Mouse (Mus musculus) spleen, postnatal 36 days (tissue): ENCODE data around the gene Fxn.

Source experiments
- DNase-seq, 2 experiments: peaks; one replicate each; pipeline ENCODE4 v3.0.0; 2022; ENCODE audit warnings: low spot score in 2 of 2, mixed read lengths in 1 of 2

Gene Fxn

DNA sequence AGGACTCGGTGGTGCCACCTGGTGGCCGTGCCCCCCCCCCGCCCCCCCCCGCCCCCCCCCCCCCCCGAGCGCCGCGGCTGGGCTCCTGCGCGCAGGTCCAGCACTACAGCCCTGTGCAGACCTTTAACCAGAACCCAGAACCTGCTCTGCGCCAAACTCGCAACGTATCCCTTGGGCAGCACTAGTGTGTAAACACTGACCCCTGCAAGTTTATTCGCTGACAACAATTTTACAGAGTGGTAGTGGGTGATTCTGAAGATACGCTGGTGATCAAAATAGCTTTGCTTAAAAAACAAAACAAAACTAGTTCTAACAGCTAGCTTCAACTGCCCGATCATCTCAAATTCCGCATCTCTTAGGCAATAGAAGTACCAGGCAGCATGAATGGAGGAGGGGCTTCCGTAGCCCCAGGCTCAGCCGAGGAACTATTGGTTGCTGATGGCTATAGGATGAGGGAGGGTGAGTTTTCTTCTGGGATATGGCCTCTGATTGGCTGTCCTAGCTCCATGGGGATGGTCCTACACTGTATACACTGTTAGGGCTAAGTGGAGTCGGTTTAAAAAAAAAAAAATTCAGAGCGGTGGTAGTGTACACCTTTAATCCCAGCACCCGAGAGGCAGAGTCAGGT lies at the start of gene Fxn:
Gene Fxn, minus strand, starts transcription at position 5 of the 628 bp plus-strand sequence.
- peak; percentile 46 to 69 for DNase-seq

DNA sequence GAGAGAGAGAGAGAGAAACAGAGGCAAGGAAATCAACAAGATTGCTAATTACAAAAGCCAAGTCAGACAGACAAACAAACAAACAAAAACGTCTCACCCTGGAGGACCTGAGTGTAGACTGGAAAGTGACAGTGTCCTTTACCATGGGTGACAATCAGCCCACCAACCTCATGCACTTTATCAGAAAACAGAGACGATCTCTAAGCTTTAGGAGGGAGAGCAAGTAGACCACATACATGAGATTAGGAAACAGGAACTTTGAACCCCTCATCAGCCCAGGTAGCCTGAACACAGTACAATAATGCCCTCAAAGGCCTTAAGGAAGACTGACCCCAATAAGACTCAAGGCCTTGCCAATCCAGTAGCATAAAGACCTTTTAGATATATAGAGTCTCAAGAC lies 47.5 kb upstream of the Fxn start:
- DNase-seq = no peak

DNA sequence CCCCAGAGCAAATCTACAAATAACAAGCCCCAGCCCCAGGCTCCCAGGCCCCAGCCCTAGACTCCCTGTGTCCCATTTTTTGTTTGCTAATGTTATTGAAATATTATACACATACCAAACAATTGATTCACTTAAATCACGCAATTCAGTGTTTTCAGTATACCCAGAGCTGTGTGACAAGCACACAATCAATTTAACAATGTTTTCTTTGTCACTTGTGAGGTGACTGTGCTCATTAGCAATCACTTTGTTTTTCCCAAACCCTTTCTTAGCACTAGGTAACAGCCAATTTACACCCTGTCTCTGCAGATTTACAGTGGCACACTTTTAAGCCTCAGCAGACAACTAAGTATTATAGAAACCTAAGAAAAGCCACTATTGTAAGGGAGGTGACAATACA lies 46.6 kb upstream of the Fxn start:
- DNase-seq = no peak

DNA sequence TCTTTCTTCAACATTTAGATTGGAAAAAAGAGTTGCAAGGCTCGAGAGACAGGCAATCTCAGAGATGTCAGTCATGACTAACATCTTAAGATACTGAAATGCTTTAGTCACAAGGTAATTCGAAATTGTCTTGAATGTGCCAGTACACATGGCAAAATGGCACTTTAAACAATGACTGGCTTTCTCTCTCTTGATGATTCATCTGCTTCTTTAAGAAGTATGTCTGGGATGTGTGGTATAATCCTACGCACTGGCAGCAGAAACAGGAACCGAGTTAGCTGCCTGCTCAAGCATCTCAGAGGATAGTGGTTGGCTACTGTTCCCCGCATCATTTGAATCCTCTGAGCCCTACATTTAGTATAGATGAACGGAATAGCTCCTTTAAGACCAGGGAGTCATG lies 45.3 kb upstream of the Fxn start:
- DNase-seq = no peak

DNA sequence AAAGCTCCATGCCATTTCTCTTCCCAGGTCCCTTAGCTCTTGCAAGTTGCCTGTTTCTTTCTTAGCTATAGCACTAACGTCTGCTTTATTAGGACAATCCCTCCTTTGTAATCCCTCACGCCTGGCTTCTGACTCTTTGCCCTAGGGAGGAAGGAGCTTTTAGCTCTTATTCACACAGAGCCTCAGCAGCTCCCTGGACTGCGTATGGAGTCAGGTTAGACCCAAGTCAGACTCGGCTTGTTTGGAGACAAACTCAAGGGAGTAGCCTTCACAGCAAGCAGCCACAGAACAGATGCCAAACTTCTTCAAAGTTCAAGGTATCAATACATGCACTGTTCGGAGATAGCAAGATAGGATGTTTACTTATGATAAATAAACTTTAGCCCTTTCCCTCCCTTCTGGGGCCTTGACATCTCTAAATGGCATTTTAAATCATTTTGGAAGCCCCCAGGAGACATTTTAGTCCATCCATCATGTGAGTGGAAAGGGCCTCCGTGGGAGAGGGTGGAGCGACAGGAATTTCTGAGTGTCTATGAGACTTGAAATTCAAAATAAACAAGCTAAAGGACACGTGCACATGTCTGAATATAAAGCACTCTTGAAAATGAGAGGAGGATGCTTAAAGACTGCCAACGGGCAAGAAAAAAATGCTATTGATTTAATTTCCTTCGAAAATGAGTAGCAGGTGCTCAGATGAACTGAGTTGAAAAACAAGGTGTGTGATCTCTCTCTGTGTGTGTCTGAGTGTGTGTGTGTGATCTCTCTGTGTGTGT lies 43.6 kb upstream of the Fxn start:
- no peak for DNase-seq

DNA sequence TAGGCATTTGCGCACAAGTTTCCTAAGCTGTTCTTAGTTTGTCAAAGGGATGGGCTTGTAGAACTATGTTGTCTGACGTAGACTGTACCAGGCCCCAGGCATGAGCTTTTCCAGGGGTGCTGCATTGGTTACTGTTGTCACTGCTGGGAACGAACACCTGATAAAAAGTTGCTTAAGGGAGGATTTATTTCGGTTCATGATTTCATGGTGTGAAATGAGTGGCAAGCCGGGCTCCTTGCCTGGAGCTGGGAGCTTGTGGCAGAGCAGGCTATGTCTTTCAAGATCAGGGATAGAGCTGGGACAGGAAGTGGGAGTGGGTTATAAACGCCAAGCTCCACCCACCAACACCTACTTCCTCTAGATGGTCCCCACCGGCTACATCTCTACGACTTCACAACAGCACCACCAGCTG lies 41.5 kb upstream of the Fxn start:
- no peak for DNase-seq

DNA sequence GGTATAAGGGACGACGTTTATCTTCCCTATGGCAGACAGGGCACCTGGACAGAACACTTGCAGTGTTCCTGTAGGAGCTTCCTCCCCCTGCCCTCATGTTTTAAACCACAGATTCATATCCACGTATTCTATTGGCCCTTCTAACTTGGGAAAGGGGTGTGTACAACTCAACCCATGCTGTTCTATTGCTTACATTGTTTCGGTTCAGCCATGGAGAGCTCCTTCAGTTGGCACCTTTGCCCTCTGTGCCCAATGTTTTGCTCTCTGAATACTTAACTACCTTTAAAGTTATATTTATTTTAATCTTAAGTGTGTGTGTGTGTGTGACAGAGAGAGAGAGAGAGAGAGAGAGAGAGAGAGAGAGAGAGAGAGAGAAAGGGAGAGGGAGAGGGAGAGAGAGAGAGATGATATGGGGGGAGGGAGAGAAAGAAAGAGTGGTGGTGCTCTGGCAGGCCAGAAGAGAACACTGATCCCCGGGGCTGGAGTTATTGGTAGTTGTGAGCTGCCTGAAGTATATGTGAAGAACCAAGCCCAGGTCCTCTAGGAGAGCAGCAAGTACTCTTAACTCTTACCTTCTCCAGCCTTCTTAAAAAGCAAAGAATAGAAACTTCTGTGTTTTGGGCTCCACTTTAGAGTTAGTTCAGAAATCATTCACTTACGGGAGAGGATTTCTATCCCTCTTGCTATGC lies 41.0 kb upstream of the Fxn start:
- no peak for DNase-seq

DNA sequence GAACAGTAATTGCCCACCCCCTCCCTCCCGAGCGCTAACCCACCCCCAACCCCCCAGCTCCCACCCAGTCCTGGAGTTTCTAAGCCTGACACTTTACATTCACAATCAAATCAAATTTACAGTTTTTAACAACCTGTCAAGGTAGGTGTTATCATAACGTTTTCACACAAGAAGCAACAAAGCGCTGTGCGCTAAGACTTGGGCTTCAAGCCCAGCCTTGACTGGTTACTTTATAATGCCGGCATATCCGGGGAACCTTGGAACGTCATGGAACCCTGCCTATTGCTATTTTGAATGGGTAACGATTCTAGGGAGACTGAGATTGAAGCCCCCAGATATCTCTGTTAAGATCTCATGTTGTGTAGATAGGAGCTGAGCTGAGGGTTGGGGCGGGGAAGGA lies 37.8 kb upstream of the Fxn start:
- no peak for DNase-seq

DNA sequence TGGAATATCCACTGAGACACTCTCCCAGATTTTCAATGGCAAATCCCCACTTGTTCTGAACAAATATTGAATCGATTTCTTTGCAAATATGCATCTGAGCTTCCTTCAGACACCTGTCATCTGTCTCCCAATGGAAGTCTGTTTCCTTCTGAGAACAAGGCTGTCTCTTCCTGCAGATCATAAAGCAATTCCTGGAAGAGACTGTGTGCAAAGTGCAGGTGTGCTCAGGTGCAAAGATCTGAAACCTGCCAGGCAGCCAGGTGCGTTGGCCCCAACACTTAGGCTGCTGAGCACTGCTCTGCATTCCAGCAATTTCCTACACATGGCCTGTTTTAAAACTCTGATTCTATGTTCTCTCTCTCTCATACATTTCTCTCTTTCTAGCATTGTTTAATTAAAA lies 37.3 kb upstream of the Fxn start:
- DNase-seq = no peak

DNA sequence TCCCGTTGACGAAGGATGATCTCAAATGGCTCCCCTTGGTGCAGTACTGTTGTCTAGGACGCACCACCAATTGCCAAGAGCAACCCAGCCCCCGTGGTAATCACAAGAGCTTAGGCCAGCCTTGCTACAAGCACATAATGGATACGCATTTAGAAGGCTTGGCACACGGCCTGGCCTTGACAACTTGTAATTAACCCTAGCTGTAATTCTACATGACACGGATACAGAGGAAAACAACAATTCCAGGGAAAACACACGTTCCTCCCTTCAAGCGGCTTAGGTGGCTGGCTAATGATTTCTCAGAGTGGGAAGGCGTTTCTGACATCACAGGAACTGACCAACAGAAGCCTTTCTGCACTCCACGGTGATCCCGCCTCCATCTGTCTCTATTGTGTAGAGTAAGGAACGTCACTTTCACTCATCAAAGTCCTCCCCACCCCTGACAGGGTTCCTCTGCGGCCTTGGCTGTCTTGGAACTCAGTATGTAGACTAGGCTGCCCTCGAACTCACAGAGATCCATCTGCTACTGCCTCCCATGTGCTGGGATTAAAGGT lies 36.7 kb upstream of the Fxn start:
- DNase-seq = no peak

DNA sequence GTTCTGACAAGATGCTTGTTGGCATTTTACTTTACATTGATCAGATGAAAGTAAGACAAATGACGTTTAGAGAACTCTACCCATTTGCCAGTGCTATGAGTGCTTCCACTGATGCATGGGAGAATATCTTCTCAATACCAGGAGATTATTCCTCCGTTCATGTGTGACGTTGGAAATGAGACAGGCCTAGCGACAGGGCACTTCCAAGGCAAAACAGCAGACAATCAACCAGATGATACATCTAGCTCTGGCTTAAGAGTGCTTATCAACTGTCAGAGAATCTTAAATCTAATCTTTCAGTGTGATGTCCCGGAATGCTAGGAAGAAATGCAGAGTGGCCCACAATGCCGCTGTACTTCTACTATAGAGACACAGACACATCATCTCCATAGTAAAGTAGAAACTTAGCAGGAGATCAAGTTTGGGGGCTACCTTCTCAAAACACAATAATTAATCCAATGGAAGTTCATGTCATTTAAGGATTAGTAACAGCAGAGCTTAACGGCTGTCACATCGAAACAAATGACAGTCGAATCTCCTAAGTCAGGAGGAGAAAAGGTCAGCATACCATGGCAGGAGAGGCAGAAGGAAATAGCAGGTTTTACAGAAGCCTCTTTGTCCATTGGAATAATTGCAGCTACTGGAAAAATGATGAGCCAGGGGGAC lies 35.8 kb upstream of the Fxn start:
- no peak for DNase-seq

DNA sequence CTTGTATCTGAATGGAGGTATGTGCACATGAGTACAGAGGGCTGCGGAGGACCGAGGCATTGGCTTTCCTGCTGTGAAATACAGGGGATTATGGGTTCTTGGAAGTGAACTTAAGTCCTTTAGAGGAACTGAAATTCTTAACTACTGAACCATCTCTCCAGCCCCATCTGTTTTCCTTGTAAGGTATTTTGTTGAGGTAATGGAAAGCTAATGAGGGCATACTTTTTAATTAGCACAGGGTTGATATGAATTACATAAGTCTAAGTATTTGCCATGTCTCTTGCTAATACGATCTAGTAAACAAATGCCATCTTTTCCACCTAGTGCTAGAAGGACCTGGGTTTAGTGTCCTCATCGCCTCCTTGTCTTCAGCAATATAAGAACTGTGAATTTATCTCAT lies 34.8 kb upstream of the Fxn start:
- no peak for DNase-seq

DNA sequence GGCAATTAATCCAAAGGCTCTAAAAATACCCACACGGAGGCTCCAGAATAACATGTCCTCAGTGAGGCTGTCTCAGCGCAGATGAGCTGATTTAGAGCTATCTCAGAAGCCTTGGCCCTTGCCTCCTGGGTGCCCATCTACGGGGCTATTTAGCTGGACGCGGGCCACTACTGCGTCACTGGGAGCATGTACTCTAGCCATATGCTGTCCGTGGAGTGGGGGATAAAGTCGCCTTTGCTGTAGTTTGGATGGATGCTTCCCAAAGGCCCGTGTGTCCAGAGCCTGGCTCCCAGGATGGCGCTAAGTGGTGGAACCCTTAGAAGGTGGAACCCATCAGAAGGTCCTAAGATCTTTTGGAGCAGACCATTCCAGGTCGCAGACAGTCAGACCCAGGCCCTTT lies 34.3 kb upstream of the Fxn start:
- no peak for DNase-seq

DNA sequence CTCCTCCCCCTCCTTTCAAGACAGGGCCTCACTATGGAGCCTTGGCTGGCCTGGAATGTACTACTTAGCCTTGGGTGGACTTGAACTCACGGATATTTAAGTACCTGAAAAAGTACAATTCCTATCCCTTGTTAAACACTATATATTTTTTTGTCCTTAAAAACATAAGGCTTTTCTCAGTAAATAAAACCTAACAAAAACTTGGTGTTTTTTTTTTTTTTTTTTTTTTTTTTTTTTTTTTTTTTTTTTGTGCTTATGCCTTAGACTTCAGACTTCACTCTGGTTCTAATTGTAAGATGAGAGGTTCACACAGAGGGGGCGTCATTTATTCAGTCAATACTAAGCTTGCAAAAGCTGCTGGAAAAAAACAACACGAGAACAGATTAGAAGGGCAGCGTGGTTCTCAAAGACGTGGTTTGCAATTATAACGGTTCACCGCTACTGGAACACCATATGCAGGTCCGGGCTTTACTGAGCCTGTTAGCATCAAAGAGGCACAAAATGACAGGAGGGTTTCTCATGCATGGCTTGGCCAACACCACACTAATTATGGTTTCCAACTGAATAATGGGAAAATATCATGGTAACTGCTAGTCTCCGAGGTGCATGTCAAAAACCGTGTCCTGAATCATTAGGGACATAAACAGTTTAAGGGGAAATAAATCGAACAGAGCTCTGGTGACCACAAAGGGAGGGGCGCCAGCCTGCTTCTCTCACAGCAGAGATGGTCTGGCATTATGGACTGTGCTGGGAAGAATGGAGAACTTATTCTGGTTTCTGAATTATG lies 32.3 kb upstream of the Fxn start:
- DNase-seq = no peak

DNA sequence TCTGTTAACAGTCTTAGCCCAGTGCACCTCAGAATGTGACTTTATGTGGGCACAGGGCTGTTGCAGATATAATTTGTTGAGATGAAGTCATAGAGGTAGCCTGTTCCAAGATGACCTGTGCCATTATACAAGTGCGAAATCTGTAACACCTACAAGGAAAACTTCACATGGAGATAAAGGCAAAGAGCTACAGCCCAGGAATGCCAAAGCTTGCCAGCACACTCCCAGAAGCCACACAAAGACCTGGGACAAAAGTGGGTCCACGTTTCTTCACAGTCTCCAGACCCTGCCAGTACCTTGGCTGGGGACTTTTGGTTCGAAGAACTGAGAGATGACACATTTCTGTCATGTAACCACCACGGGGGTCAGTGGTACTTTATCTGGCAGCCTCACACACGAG lies 31.6 kb upstream of the Fxn start:
- no peak for DNase-seq

DNA sequence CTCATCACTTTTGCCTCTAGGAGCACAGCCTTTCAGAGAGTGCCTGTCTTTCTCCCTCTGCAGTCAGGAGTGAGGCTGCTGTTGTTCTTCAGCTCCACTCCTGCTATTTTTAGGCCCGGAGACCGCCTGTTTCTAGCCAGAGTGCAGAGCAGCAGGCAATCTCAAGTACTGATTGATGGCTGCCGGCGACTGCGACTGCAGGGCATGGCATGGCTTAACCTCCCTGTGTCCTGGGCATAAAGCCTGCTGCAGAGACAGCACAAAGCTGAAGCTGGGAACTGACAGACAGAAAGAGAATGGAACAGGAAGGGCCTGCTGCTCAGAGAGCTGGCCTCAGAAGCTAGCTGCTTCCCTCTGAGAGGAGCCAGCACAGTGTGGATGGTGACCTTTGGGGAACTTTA lies 27.9 kb upstream of the Fxn start:
- peak in 1 of 2 experiments; percentile 5 for DNase-seq

DNA sequence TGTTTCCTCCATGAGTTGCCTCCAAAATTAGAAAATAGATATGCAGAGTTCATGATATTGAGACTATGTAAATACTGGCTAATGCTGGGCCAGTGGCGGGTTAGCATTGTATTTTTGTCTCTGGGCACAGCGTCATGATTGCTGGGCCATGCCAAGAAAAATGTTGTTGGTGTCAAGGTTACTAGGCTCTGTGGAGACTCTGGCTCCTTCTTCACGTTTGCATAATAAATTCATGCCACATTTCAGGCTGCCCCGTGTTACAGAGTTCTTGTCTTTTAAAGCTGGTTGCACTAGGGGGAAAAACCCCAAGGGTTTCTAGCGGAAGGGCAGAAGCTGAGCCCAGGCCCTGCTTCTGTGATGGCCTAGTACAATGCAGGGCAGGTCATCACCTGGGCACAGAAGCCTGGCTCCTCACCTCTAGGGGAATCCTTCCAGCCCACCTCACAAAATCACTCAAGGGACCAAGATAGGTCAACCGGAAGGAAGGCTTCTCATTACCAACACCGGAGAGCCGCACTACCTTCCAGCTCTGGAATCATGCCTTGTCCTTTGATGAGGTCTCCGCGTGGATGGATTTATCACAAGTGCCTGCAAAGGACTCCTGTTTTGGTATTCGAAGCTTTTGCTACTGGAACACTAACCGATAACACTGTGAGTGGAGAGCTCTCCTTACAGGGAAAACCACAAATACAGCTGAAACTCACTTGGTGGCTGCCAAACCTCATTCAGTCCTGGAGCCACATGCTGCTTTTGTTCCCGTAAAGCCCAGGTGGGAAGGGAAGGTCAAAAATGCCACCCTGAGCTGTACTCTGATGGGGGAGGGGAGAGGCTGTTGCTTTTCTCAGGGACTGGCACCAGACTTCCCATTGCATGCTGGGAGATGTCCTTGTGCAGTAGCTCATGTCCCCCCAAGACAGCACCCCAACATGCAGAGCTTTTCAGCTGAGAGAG lies 27.1 kb upstream of the Fxn start:
- DNase-seq = no peak

DNA sequence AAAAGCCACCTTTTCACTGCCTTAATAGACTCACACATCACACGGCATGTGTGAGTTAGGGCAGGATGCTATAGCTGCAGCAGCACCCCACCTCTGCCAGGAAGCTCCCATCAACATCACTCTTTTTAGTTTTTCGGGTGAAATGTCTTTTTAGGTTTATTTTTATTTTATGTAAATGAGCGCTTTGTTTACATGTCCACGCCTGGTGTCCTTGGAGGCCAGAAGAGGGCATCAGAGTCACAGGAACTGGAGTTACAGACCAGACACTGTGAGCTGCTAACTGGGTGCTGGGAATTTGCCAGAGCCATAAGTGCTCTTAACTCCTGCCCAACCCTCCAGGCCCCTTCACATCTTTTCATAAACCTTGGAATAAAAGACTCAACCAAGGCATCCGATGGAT lies 25.9 kb upstream of the Fxn start:
- no peak for DNase-seq

DNA sequence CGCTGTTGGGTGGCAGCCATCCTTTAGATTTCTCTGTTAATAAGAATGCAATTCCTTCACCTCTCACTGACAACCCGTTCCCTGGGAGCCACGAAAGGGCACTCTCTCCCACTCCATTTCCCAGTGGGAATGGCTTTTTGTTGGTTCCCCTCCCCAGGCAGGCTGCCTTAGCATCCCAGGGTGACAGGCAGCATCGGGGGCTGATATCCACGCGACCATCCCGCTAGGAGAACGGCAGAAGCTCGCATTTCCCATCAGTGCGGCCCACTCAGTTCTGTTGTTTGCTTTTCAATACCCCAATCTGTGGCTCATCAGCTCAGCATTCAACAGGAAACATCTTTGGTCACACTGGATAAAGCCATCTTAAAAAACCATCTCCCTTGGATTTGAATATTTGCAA lies 21.8 kb upstream of the Fxn start:
- DNase-seq = no peak

DNA sequence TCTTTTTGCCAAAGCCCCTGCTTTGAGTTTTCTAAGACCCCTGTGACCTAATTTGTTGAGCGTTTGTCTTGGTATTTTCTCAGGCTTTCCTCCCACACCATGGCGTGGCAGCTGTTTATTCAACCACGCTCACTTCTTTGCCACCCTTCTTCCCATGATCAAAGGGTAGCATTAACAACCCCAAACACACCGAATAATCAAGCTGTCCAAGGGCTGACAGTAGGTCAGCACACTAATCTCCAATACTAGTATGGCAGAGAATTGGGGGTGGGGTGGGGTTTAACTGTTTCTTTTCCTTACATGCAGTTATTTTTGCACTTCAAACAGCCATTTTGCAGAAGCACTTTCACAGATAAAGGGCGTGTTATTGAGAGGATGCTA lies 21.4 kb upstream of the Fxn start:
- DNase-seq = no peak
